ENCODE assay signal across 10 mouse cellular contexts in genomic region chr16:21827153-21827552, GRCm38 (mm10). TPM values are rescaled to one million over a fixed set of nuclear protein-coding genes. Genes with fewer than 3 reads are reported as not detected.
A peak's percentile ranks its signal among the peaks of the same experiment; 100 is the strongest.
DNase-seq lines count a peak whose midpoint lies in the region; ATAC-seq and TF ChIP-seq lines count a peak whose summit lies in the region.
"Had no signal": no experiment of that assay in that cellular context is flagged by ENCODE, and none has a peak within 500 bp of the region (broad histone marks: within the 10 kb centered on the region; RNA-seq: fewer than 3 reads in every experiment).

No protein-coding gene starts in this region.

- H3K9me3 ChIP-seq in liver, embryonic 13.5 days (replicated peaks), result no peaks in the 10 kb centered on the region
- no peaks in the 10 kb centered on the region for H3K9me3 ChIP-seq in stomach, embryonic 15.5 days
- H3K9me3 ChIP-seq: embryonic facial prominence, embryonic 12.5 days had no signal

- WGBS in liver, embryonic 13.5 days (ENCODE audit: insufficient replicate concordance), result 51% methylated on average over 4 of the region's 4 CpGs
- WGBS in stomach, embryonic 15.5 days, result 37% methylated on average over 4 of the region's 4 CpGs

- H3K36me3 ChIP-seq in liver, embryonic 13.5 days, result no peaks in the 10 kb centered on the region
- H3K36me3 ChIP-seq in stomach, embryonic 15.5 days, result no peaks in the 10 kb centered on the region
- H3K36me3 ChIP-seq: embryonic facial prominence, embryonic 12.5 days had no signal

- no peak for TF ChIP-seq CTCF in left cerebral cortex, adult 2 months (IDR thresholded peaks at IDR 0.05)

- H3K4me2 ChIP-seq in liver, embryonic 13.5 days, result peak overlapping the region; percentile 29
- H3K4me2 ChIP-seq in stomach, embryonic 15.5 days, result peak overlapping the region; percentile 23; the same call in 1 of the 2 replicates
- H3K4me2 ChIP-seq: embryonic facial prominence, embryonic 12.5 days had no signal

- intact Hi-C loops in left cerebral cortex, adult 2 months (cut with DNase I), result no loop called here

- H3K9ac ChIP-seq in liver, embryonic 13.5 days, result no peak overlapping the region
- no peak overlapping the region for H3K9ac ChIP-seq in stomach, embryonic 15.5 days
- H3K9ac ChIP-seq: embryonic facial prominence, embryonic 12.5 days had no signal

- H3K27me3 ChIP-seq in liver, embryonic 13.5 days, result no peaks in the 10 kb centered on the region
- no peaks in the 10 kb centered on the region for H3K27me3 ChIP-seq in stomach, embryonic 15.5 days (replicated peaks)
- H3K27me3 ChIP-seq: embryonic facial prominence, embryonic 12.5 days had no signal

- H3K4me3 ChIP-seq in liver, embryonic 13.5 days (replicated peaks), result no peak overlapping the region
- no peak overlapping the region for H3K4me3 ChIP-seq in stomach, embryonic 15.5 days (replicated peaks)
- H3K4me3 ChIP-seq in left cerebral cortex, adult 2 months, result no peak overlapping the region
- H3K4me3 ChIP-seq: embryonic facial prominence, embryonic 12.5 days had no signal

- DNase-seq in liver, embryonic 13.5 days, result no peak
- no peak for DNase-seq in liver
- peak; percentile 56 to 71 for DNase-seq in kidney, postnatal 25 days
- no peak for DNase-seq in spleen, postnatal 10 days (ENCODE audit: low spot score in 2 of 2)
- DNase-seq in thymus, adult 18-20 months, result no peak
- DNase-seq in left cerebral cortex, adult 2 months (ENCODE audit: extremely low spot score in 1 of 2, low spot score in 2 of 2), result no peak
- DNase-seq: lung, postnatal 14 days had no signal

- peaks cover 6% of the 10 kb centered on the region for H3K4me1 ChIP-seq in liver, embryonic 13.5 days (replicated peaks)
- peaks cover 8% of the 10 kb centered on the region for H3K4me1 ChIP-seq in stomach, embryonic 15.5 days

- no peak overlapping the region for H3K27ac ChIP-seq in liver, embryonic 13.5 days
- 0 out of 2 replicates have a peak overlapping the region, but pooled peaks have one; percentile 16 for H3K27ac ChIP-seq in stomach, embryonic 15.5 days
- no peak overlapping the region for H3K27ac ChIP-seq in left cerebral cortex, adult 2 months
- H3K27ac ChIP-seq: embryonic facial prominence, embryonic 12.5 days had no signal

- no peak for ATAC-seq in liver, embryonic 13.5 days (ENCODE audit: low read depth)
- ATAC-seq in hematopoietic stem cell, adult 5-6 weeks (replicated peaks in 1 of 2; ENCODE audit: insufficient read depth in 1 of 2, low FRiP score in 2 of 2, low TSS enrichment in 1 of 2, low read depth in 1 of 2, poor library complexity in 2 of 2, severe bottlenecking in 2 of 2), result peak; percentile 78 to 83
- ATAC-seq in stomach, embryonic 15.5 days (ENCODE audit: insufficient read depth, low FRiP score, low read depth), result no peak

RNA-seq across cellular contexts. Expression of gene Map3k13, which starts 33.0 kb away (rescaled TPM):
- polyA plus RNA-seq in liver, embryonic 13.5 days (2015; fragmentation: Nextera tagmentation; extraction: Ambion mirVana), result 0.35 TPM in 2 replicates
- total RNA-seq in hematopoietic stem cell, adult 5-6 weeks (2017), result not detected in 2 replicates
- polyA plus RNA-seq in stomach, embryonic 15.5 days (2015; fragmentation: Nextera tagmentation; extraction: Ambion mirVana), result 1.1 TPM in 2 replicates
- 10 to 100 TPM; 15.3 to 19.0 TPM for total RNA-seq in left cerebral cortex, adult 2 months (2021)

RNA-seq across cellular contexts. Expression of gene Ehhadh, which starts 39.5 kb away (rescaled TPM):
- 5.9 and 6.4 TPM in 2 replicates for polyA plus RNA-seq in liver, embryonic 13.5 days (2015; fragmentation: Nextera tagmentation; extraction: Ambion mirVana)
- 5.8 and 7.1 TPM in 2 replicates for total RNA-seq in hematopoietic stem cell, adult 5-6 weeks (2017)
- 5.0 and 5.1 TPM in 2 replicates for polyA plus RNA-seq in stomach, embryonic 15.5 days (2015; fragmentation: Nextera tagmentation; extraction: Ambion mirVana)
- 1 to 10 TPM; 1.3 to 2.0 TPM for total RNA-seq in left cerebral cortex, adult 2 months (2021)

Comparison
In these comparisons a context has a peak if more than half of its experiments do, and no peak if none do; other contexts are left out.
1. ATAC-seq: peak in hematopoietic stem cell, adult 5-6 weeks (2 of 2); none in liver, embryonic 13.5 days (single experiment) and stomach, embryonic 15.5 days (single experiment).
2. DNase-seq: peak in kidney, postnatal 25 days (2 of 2); none in liver, embryonic 13.5 days (single experiment), liver (single experiment), spleen, postnatal 10 days (0 of 2), thymus, adult 18-20 months (0 of 2) and left cerebral cortex, adult 2 months (0 of 2).
3. RNA of gene Map3k13, which starts 33.0 kb away (total RNA-seq): 15.3 to 19.0 TPM in left cerebral cortex, adult 2 months; not detected in hematopoietic stem cell, adult 5-6 weeks; every median in the first group is over 10 times any median in the second.